Mouse (Mus musculus) MEL (cell line): ENCODE measurements at regions not wholly inside any gene's neighbourhood (a gene's known extent, or its start where the extent isn't known, plus 50 kb on each side); places are given as distances from the start of the nearest gene placed in this dataset.

Experiments used
- DNase-seq: peaks from one replicate; pipeline ENCODE4 v3.0.0; 2011; ENCODE audit warnings: low read depth, low spot score
- H3K27ac ChIP-seq: 2 replicates; pipeline ENCODE4 v1.5.1; 2012; ENCODE audit warnings: low read depth, mild to moderate bottlenecking, control low read depth, low read length, moderate library complexity; ENCODE audit not compliant: control insufficient read depth
- H3K27me3 ChIP-seq, 2 experiments: fragments of 150-350 bp in 1 of 2; sonication (generic) in 1 of 2; 2 replicates each; pipeline ENCODE4 v1.6.1; 2012; ENCODE audit warnings: low read length in 2 of 2, mild to moderate bottlenecking in 2 of 2, improper control_type of control experiment in 1 of 2, moderate library complexity in 1 of 2; ENCODE audit not compliant: insufficient read depth in 2 of 2, control insufficient read depth in 1 of 2
- H3K36me3 ChIP-seq, 2 experiments: 2 replicates each; pipeline ENCODE4 v1.6.1; 2012 to 2014; ENCODE audit warnings: low read length in 2 of 2, improper control_type of control experiment in 1 of 2, inconsistent platforms in 1 of 2, mild to moderate bottlenecking in 1 of 2; ENCODE audit not compliant: insufficient read depth in 2 of 2, control insufficient read depth in 1 of 2
- H3K4me1 ChIP-seq, 2 experiments: fragments of 150-350 bp in 1 of 2; sonication (generic) in 1 of 2; 2 replicates each; pipeline ENCODE4 v1.6.1; 2012; ENCODE audit warnings: low read length in 2 of 2, improper control_type of control experiment in 1 of 2, mild to moderate bottlenecking in 1 of 2; ENCODE audit not compliant: insufficient read depth in 2 of 2, control insufficient read depth in 1 of 2
- H3K4me3 ChIP-seq, 2 experiments: fragments of 150-350 bp in 1 of 2; sonication (generic) in 1 of 2; 2 replicates each; pipeline ENCODE4 v1.5.1; 2012; ENCODE audit warnings: low read depth in 2 of 2, low read length in 2 of 2, mild to moderate bottlenecking in 2 of 2, moderate library complexity in 2 of 2, control low read depth in 1 of 2, improper control_type of control experiment in 1 of 2; ENCODE audit not compliant: control insufficient read depth in 1 of 2, insufficient read depth in 1 of 2
- H3K79me2 ChIP-seq: 2 replicates; pipeline ENCODE4 v1.6.1; 2012; ENCODE audit warnings: mild to moderate bottlenecking, low read length, moderate library complexity; ENCODE audit not compliant: control insufficient read depth, poor library complexity, insufficient read depth
- H3K9ac ChIP-seq: 2 replicates; pipeline ENCODE4 v1.6.1; 2012; ENCODE audit warnings: low read depth, mild to moderate bottlenecking, control low read depth, low read length, moderate library complexity; ENCODE audit not compliant: control insufficient read depth, poor library complexity, severe bottlenecking
- H3K9me3 ChIP-seq: fragments of 150-350 bp; sonication (generic); replicated peaks from 2 replicates; pipeline ENCODE4 v1.6.1; 2012; ENCODE audit warnings: mild to moderate bottlenecking, low read length, improper control_type of control experiment, moderate library complexity; ENCODE audit not compliant: insufficient read depth
- BHLHE40 ChIP-seq: IDR thresholded peaks from 2 replicates; pipeline ENCODE4 v1.6.1; 2012; ENCODE audit warnings: low read depth, mild to moderate bottlenecking, inconsistent platforms, low read length, improper control_type of control experiment, borderline replicate concordance
- E2F4 ChIP-seq: IDR thresholded peaks from 2 replicates; pipeline ENCODE4 v1.6.1; 2011; ENCODE audit warnings: low read depth, low read length, improper control_type of control experiment, borderline replicate concordance
- EP300 ChIP-seq, 2 experiments: IDR thresholded peaks; 2 replicates each; pipeline ENCODE4 v1.6.1; 2011; ENCODE audit warnings: improper control_type of control experiment in 2 of 2, low read length in 2 of 2, low read depth in 1 of 2, mild to moderate bottlenecking in 1 of 2
- GABPA ChIP-seq: IDR thresholded peaks from 2 replicates; pipeline ENCODE4 v1.6.1; 2012; ENCODE audit warnings: low read depth, mild to moderate bottlenecking, inconsistent platforms, low read length, improper control_type of control experiment, moderate library complexity
- HCFC1 ChIP-seq: IDR thresholded peaks from 2 replicates; pipeline ENCODE4 v1.6.1; 2012; ENCODE audit warnings: low read depth, mild to moderate bottlenecking, inconsistent platforms, low read length, improper control_type of control experiment, moderate library complexity
- JUND ChIP-seq: IDR thresholded peaks from 2 replicates; pipeline ENCODE4 v1.6.1; 2011; ENCODE audit warnings: low read depth, mild to moderate bottlenecking, improper control_type of control experiment, low read length
- KAT2A ChIP-seq: conservative IDR thresholded peaks from 2 replicates; pipeline ENCODE4 v1.6.1; 2012; ENCODE audit warnings: low read depth, low read length, improper control_type of control experiment, inconsistent platforms
- MAX ChIP-seq: IDR thresholded peaks from 2 replicates; pipeline ENCODE4 v1.6.1; 2011; ENCODE audit warnings: low read length, improper control_type of control experiment
- MEF2A ChIP-seq: IDR thresholded peaks from 2 replicates; pipeline ENCODE4 v1.6.1; 2014; ENCODE audit warnings: low read depth, mild to moderate bottlenecking, inconsistent platforms, low read length, improper control_type of control experiment; ENCODE audit not compliant: poor library complexity, insufficient replicate concordance, severe bottlenecking; ENCODE audit errors: extremely low read depth
- MXI1 ChIP-seq: IDR thresholded peaks from 2 replicates; pipeline ENCODE4 v1.6.1; 2011; ENCODE audit warnings: mild to moderate bottlenecking, low read depth, low read length, improper control_type of control experiment
- MYC ChIP-seq: IDR thresholded peaks from 2 replicates; pipeline ENCODE4 v1.6.1; 2011; ENCODE audit warnings: low read depth, mild to moderate bottlenecking, low read length, improper control_type of control experiment, moderate library complexity
- NELFE ChIP-seq: IDR thresholded peaks from 2 replicates; pipeline ENCODE4 v1.6.1; 2011; ENCODE audit warnings: low read depth, low read length, improper control_type of control experiment
- NRF1 ChIP-seq: IDR thresholded peaks from 2 replicates; pipeline ENCODE4 v1.6.1; 2014; ENCODE audit warnings: low read depth, mild to moderate bottlenecking, inconsistent platforms, low read length, improper control_type of control experiment, moderate library complexity; ENCODE audit not compliant: poor library complexity, insufficient read depth, severe bottlenecking
- POLR2AphosphoS5 ChIP-seq: IDR thresholded peaks from 2 replicates; pipeline ENCODE4 v1.6.1; 2012; ENCODE audit warnings: low read depth, borderline replicate concordance, mild to moderate bottlenecking, inconsistent platforms, low read length, moderate library complexity, mixed read lengths
- RAD21 ChIP-seq: IDR thresholded peaks from 2 replicates; pipeline ENCODE4 v1.6.1; 2011; ENCODE audit warnings: mild to moderate bottlenecking, low read depth, low read length, improper control_type of control experiment
- RCOR1 ChIP-seq: IDR thresholded peaks from 2 replicates; pipeline ENCODE4 v1.6.1; 2012; ENCODE audit warnings: low read depth, mild to moderate bottlenecking, inconsistent platforms, low read length, improper control_type of control experiment
- TBP ChIP-seq: IDR thresholded peaks from 2 replicates; pipeline ENCODE4 v1.8.0; 2011; ENCODE audit warnings: low read depth, low read length, improper control_type of control experiment
- TCF12 ChIP-seq: IDR thresholded peaks from 2 replicates; pipeline ENCODE4 v1.6.1; 2014; ENCODE audit warnings: low read depth, mild to moderate bottlenecking, inconsistent platforms, low read length, improper control_type of control experiment, moderate library complexity
- ZC3H11A ChIP-seq: IDR thresholded peaks from 2 replicates; pipeline ENCODE4 v1.6.1; 2012; ENCODE audit warnings: low read depth, mild to moderate bottlenecking, inconsistent platforms, low read length, improper control_type of control experiment
- ZMIZ1 ChIP-seq: IDR thresholded peaks from 2 replicates; pipeline ENCODE4 v1.6.1; 2012; ENCODE audit warnings: low read depth, mild to moderate bottlenecking, inconsistent platforms, low read length, improper control_type of control experiment, moderate library complexity
- ZNF384 ChIP-seq: IDR thresholded peaks from 2 replicates; pipeline ENCODE4 v1.6.1; 2012; ENCODE audit warnings: low read depth, mild to moderate bottlenecking, inconsistent platforms, low read length, improper control_type of control experiment

DNA sequence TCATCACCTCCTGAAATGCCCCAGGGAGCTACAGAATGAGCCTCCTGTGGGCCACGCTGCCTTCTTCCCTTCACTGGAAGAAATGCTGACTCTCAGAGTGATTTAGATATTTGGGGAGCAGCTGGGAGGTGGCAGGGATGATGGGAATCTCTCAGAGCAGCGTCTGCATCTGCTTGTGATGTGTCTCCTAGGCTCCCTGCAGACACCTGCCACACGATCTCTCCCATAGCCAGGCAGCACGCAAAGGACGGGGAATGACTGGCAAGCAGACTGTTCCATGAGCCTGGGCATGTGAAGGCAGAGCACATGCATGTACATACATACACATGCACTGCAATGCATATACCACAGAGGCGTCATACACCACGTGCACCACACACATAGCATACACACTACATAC lies 133.4 kb upstream of the Gadl1 start:
- Histone ChIP-seq H3K9me3 (no peaks in the 10 kb centered on the region), H3K27me3 (no peaks in the 10 kb centered on the region), H3K9ac (no peak overlapping the region), H3K36me3 (no peaks in the 10 kb centered on the region), H3K4me1 (no peaks in the 10 kb centered on the region)
- no peak for DNase-seq
- TF ChIP-seq ZNF384 = no peak
- TF ChIP-seq EP300 (IDR thresholded peaks at IDR 0.05; ENCODE audit: low read depth in 1 of 2, low read length in 2 of 2) = no peak
- no peak for TF ChIP-seq HCFC1
- TF ChIP-seq MAX = no peak
- no peak for TF ChIP-seq MXI1
- TF ChIP-seq RAD21 = no peak
- no peak for TF ChIP-seq E2F4
- TF ChIP-seq KAT2A = no peak
- TF ChIP-seq MEF2A = no peak
- no peak for TF ChIP-seq NRF1
- no peak for TF ChIP-seq NELFE
- TF ChIP-seq JUND = no peak
- TF ChIP-seq MYC = no peak
- TF ChIP-seq POLR2AphosphoS5 = no peak
- no peak for TF ChIP-seq BHLHE40
- TF ChIP-seq ZC3H11A = no peak
- TF ChIP-seq, all 39 proteins: peak for 0
- H3K4me3 ChIP-seq = no peak overlapping the region
- no peak overlapping the region for H3K27ac ChIP-seq
- no peaks in the 10 kb centered on the region for H3K79me2 ChIP-seq

DNA sequence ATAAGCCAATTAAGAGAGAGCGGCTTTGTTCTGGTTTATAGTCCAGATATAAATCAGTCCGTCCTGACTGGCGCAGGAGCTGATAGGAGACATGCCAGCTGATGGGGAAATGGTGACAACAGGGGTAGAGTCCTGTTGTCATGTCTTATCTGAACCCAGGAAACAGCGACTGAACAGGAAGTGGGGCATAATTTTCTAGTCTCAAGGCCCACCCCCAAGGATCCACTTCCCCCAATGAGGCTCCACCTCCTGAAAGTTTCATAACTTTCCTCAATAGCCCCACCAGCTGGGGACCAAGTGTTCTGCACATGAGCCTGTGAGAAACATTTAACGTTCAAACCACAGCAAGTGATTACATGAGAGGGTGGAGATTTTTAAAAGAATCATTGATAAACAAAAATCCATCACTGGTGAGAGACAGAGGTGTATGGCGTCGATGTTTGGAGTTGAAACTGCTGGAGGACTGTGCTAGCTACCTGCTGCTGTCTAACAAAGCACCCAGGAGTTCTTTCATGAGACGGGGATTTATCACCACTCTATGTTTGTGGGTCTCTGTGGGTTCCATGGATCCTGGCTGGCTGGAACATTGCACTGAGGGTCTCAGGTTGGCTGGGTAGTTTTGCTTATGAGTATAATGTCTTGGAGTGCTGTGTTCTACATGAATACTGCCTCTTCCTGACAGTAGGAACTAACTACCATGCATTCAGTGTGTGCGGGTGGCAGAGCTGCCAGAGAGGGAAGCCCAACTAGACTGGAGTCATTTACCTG lies 132.0 kb upstream of the Gadl1 start:
- TF ChIP-seq MEF2A (no peak), HCFC1 (no peak), TCF12 (no peak), GABPA (no peak), ZMIZ1 (no peak), RCOR1 (no peak), TBP (no peak), MXI1 (no peak), JUND (no peak), MYC (no peak)
- H3K9ac ChIP-seq = no peak overlapping the region
- H3K79me2 ChIP-seq = no peaks in the 10 kb centered on the region
- no peak overlapping the region for H3K4me3 ChIP-seq
- H3K27ac ChIP-seq = no peak overlapping the region
- H3K4me1 ChIP-seq = no peaks in the 10 kb centered on the region
- H3K36me3 ChIP-seq = no peaks in the 10 kb centered on the region
- no peak for DNase-seq
- H3K27me3 ChIP-seq = no peaks in the 10 kb centered on the region
- H3K9me3 ChIP-seq = no peaks in the 10 kb centered on the region
